In genomic region chr7:120426625-120427024, GRCm38 (mm10) we compare ENCODE assay signal across 19 mouse cellular contexts. TPM values are rescaled to one million over a fixed set of nuclear protein-coding genes. Genes with fewer than 3 reads are reported as not detected.
DNase-seq lines count a peak whose midpoint lies in the region; ATAC-seq lines count a peak whose summit lies in the region.
"Had no signal": no experiment of that assay in that cellular context is flagged by ENCODE, and none has a peak within 500 bp of the region (broad histone marks: within the 10 kb centered on the region; RNA-seq: fewer than 3 reads in every experiment).

No protein-coding gene starts in this region.

- H3K4me3 ChIP-seq in neural tube, embryonic 15.5 days (replicated peaks), result no peak overlapping the region
- H3K4me3 ChIP-seq in embryonic facial prominence, embryonic 11.5 days (ENCODE audit: low read depth, low read length), result no peak overlapping the region
- H3K4me3 ChIP-seq: midbrain, embryonic 15.5 days had no signal

- H3K27me3 ChIP-seq in neural tube, embryonic 15.5 days (replicated peaks), result no peaks in the 10 kb centered on the region
- no peaks in the 10 kb centered on the region for H3K27me3 ChIP-seq in embryonic facial prominence, embryonic 11.5 days (ENCODE audit: control insufficient read depth, insufficient read depth, low read length)
- H3K27me3 ChIP-seq: midbrain, embryonic 15.5 days had no signal

- H3K9me3 ChIP-seq in neural tube, embryonic 15.5 days (replicated peaks), result no peaks in the 10 kb centered on the region
- no peaks in the 10 kb centered on the region for H3K9me3 ChIP-seq in embryonic facial prominence, embryonic 11.5 days (replicated peaks; ENCODE audit: control insufficient read depth, low read length)
- H3K9me3 ChIP-seq: midbrain, embryonic 15.5 days had no signal

- 33% methylated on average over 3 of the region's 3 CpGs for WGBS in neural tube, embryonic 15.5 days
- 28% methylated on average over 3 of the region's 3 CpGs for WGBS in embryonic facial prominence, embryonic 11.5 days

- no peak overlapping the region for H3K9ac ChIP-seq in neural tube, embryonic 15.5 days (replicated peaks)
- no peak overlapping the region for H3K9ac ChIP-seq in embryonic facial prominence, embryonic 11.5 days (replicated peaks; ENCODE audit: low read length)
- H3K9ac ChIP-seq: midbrain, embryonic 15.5 days had no signal

- H3K36me3 ChIP-seq in neural tube, embryonic 15.5 days, result no peaks in the 10 kb centered on the region
- no peaks in the 10 kb centered on the region for H3K36me3 ChIP-seq in embryonic facial prominence, embryonic 11.5 days (replicated peaks; ENCODE audit: control insufficient read depth, insufficient read depth, low read depth, low read length)
- H3K36me3 ChIP-seq: midbrain, embryonic 15.5 days had no signal

- H3K4me2 ChIP-seq in neural tube, embryonic 15.5 days, result no peak overlapping the region
- no peak overlapping the region for H3K4me2 ChIP-seq in embryonic facial prominence, embryonic 11.5 days (ENCODE audit: low read depth, low read length)
- H3K4me2 ChIP-seq: midbrain, embryonic 15.5 days had no signal

- DNase-seq in heart, postnatal 4 days, result peak; percentile 9
- no peak for DNase-seq in heart, postnatal 36 days
- DNase-seq in neural tube, embryonic 10.5 days (ENCODE audit: extremely low spot score, low spot score), result peak; percentile 26
- DNase-seq in embryonic facial prominence, embryonic 11.5 days (ENCODE audit: low spot score), result peak; percentile 73
- DNase-seq in retina, postnatal 1 day, result peak; percentile 11
- DNase-seq in cerebellum, adult 9-10 months, result no peak
- DNase-seq: cerebellum, postnatal 10 days; left cerebral cortex, postnatal 4 days; lung, postnatal 4 days had no signal

- H3K27ac ChIP-seq in neural tube, embryonic 15.5 days (replicated peaks), result no peak overlapping the region
- H3K27ac ChIP-seq in embryonic facial prominence, embryonic 11.5 days (replicated peaks; ENCODE audit: low read depth, low read length), result no peak overlapping the region
- H3K27ac ChIP-seq: hindbrain, postnatal 0 days; midbrain, embryonic 15.5 days had no signal

- intact Hi-C loops in heart, postnatal 36 days (cut with DNase I), result no loop called here

- H3K4me1 ChIP-seq in neural tube, embryonic 15.5 days, result no peaks in the 10 kb centered on the region
- H3K4me1 ChIP-seq in embryonic facial prominence, embryonic 11.5 days (ENCODE audit: control insufficient read depth, insufficient read depth, low read length), result no peaks in the 10 kb centered on the region
- H3K4me1 ChIP-seq: midbrain, embryonic 15.5 days had no signal

- no peak for ATAC-seq in neural tube, embryonic 15.5 days (ENCODE audit: low FRiP score)
- no peak for ATAC-seq in embryonic facial prominence, embryonic 11.5 days (replicated peaks; ENCODE audit: insufficient number of reproducible peaks, low FRiP score, low TSS enrichment, low read depth)
- no peak for ATAC-seq in megakaryocyte progenitor cell, adult 5-6 weeks (replicated peaks; ENCODE audit: poor library complexity)
- ATAC-seq: hindbrain, postnatal 0 days; midbrain, embryonic 15.5 days had no signal

RNA-seq across cellular contexts. Expression of gene Abca16, which starts 17.2 kb away (rescaled TPM):
- not detected for total RNA-seq in heart, postnatal 4 days (2021)
- not detected for total RNA-seq in heart, postnatal 36 days (2021)
- polyA plus RNA-seq in neural tube, embryonic 15.5 days (2015; fragmentation: Nextera tagmentation; extraction: Ambion mirVana), result not detected in 2 replicates
- polyA plus RNA-seq in embryonic facial prominence, embryonic 11.5 days (2014; fragmentation: Nextera tagmentation; extraction: Ambion mirVana), result 0.07 TPM in 1 of 2 replicates, not detected in the other
- total RNA-seq in megakaryocyte progenitor cell, adult 5-6 weeks (2015), result not detected in 2 replicates
- total RNA-seq in megakaryocyte progenitor cell, adult 5-6 weeks (2017), result not detected in 2 replicates
- total RNA-seq: granulocyte monocyte progenitor cell, adult 5-6 weeks; hindbrain, postnatal 0 days; layer of hippocampus, postnatal 25 days; left cerebral cortex, postnatal 4 days; neutrophil, adult 5-6 weeks had no signal
- polyA plus RNA-seq: heart, embryonic 14.5 days; hindbrain, postnatal 0 days; liver, embryonic 16.5 days; midbrain, embryonic 15.5 days; spleen, adult 2 months had no signal

Comparison
In these comparisons a context has a peak if more than half of its experiments do, and no peak if none do; other contexts are left out.
1. DNase-seq: peak in heart, postnatal 4 days (single experiment), neural tube, embryonic 10.5 days (single experiment), embryonic facial prominence, embryonic 11.5 days (single experiment) and retina, postnatal 1 day (single experiment); none in heart, postnatal 36 days (0 of 2) and cerebellum, adult 9-10 months (single experiment).